Mouse (Mus musculus): ENCODE data around the gene Add1.

DNA sequence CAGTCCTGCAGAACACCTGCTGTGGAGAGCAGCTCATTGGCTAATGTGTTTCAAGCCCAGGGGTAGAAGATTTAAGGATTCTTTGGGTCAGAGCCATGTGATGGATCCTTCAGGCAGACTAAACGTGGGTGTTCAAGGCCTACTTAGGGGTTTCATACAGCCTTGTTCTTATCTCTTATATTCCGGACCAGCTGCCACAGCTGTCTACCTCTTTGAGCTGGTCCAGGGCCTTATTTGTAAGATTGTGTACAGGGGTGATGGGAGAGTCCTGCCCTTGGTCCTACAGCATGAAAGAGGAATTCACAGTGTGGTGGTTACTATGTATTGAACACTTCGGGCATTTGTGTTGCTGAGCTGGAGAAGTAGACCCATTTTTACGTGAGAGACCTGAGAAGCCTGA lies 9.2 kb upstream of the Add1 start:
- no peak for TF ChIP-seq CTCF (IDR thresholded peaks at IDR 0.05; ENCODE audit: control insufficient read depth, insufficient read depth, low read length)
- TF ChIP-seq POLR2A (IDR thresholded peaks at IDR 0.05; ENCODE audit: borderline replicate concordance, control insufficient read depth, low read depth, low read length): no peak
